Mouse (Mus musculus): ENCODE measurements at regions not wholly inside any gene's neighbourhood (a gene's known extent, or its start where the extent isn't known, plus 50 kb on each side); places are given as distances from the start of the nearest gene placed in this dataset.

GRCm38 (mm10) chr5:51108737-51109136, 458.8 kb downstream of the Ppargc1a start:
- intact Hi-C loops (cut with DNase I): no loop called here

GRCm38 (mm10) chr5:51108181-51108580, 459.3 kb downstream of the Ppargc1a start:
- H3K4me3 ChIP-seq: no peak overlapping the region
- intact Hi-C loops (cut with DNase I): no loop called here
- no peak for TF ChIP-seq CTCF (IDR thresholded peaks at IDR 0.05)
- no peak for DNase-seq (ENCODE audit: extremely low spot score in 1 of 2, low spot score in 2 of 2)
- no peak overlapping the region for H3K27ac ChIP-seq

More at GRCm38 (mm10) chr5:51108737-51109136, 458.8 kb downstream of the Ppargc1a start:
- H3K4me3 ChIP-seq: no peak overlapping the region
- no peak for DNase-seq (ENCODE audit: extremely low spot score in 1 of 2, low spot score in 2 of 2)
- no peak overlapping the region for H3K27ac ChIP-seq
- TF ChIP-seq CTCF (IDR thresholded peaks at IDR 0.05): no peak

DNA sequence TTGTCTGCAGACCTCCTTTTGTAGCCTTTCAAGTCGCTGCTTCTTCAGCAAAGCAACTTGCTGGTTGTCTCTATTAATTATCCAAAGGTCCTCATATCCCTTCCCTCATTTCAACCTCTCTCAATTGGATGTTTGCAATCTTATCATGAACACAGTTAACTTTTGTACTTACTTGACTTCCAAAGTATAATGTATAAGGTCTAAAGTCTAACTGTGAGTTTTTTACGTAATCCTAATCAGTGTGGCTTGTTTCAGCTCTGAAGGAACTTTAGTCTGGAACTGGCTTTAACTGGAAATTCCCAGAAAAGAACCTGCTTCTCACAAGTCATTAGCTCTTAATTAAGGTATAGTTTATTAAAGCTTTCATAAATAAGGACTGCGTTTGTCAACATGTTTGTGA, 467.6 kb downstream of the Ppargc1a start:
- no peak for TF ChIP-seq CTCF (IDR thresholded peaks at IDR 0.05)
- intact Hi-C loops (cut with DNase I): no loop called here
- H3K27ac ChIP-seq: no peak overlapping the region
- no peak overlapping the region for H3K4me3 ChIP-seq
- DNase-seq (ENCODE audit: extremely low spot score in 1 of 2, low spot score in 2 of 2): no peak

GRCm38 (mm10) chr5:51072674-51073468, 494.7 kb downstream of the Ppargc1a start:
- intact Hi-C loops (cut with DNase I): no loop called here
- no peak overlapping the region for H3K27ac ChIP-seq
- TF ChIP-seq CTCF (IDR thresholded peaks at IDR 0.05): no peak
- DNase-seq (ENCODE audit: extremely low spot score in 1 of 2, low spot score in 2 of 2): no peak
- no peak overlapping the region for H3K4me3 ChIP-seq

GRCm38 (mm10) chr5:51072146-51072545, 495.4 kb downstream of the Ppargc1a start:
- intact Hi-C loops (cut with DNase I): no loop called here

DNA sequence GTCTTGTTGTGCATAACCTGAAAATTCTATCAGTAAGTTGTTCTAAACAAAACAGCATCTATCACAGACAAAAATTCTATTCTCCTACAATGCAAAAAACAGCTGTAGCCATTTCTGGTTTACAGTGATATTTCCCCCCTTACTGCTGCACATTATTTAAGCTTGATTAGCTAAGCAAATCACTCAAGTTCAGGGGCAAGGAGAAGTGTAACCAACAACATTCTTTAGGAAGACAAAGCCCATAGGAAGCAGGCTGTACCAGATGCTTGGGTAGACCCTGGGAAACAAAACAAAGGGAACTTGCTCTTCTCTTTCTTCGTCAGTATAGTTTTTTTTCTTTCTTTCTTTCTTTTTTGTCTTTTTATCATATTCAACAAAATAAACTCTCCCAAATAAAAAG, 497.9 kb downstream of the Ppargc1a start:
- intact Hi-C loops (cut with DNase I): no loop called here
- Histone ChIP-seq H3K27ac (no peak overlapping the region), H3K4me3 (no peak overlapping the region)
- TF ChIP-seq CTCF (IDR thresholded peaks at IDR 0.05): no peak
- no peak for DNase-seq (ENCODE audit: extremely low spot score in 1 of 2, low spot score in 2 of 2)

More at GRCm38 (mm10) chr5:51072146-51072545, 495.4 kb downstream of the Ppargc1a start:
- no peak for DNase-seq (ENCODE audit: extremely low spot score in 1 of 2, low spot score in 2 of 2)
- Histone ChIP-seq H3K27ac (no peak overlapping the region), H3K4me3 (no peak overlapping the region)
- TF ChIP-seq CTCF (IDR thresholded peaks at IDR 0.05): no peak

GRCm38 (mm10) chr5:51045872-51046271, 521.7 kb downstream of the Ppargc1a start:
- DNase-seq (ENCODE audit: extremely low spot score in 1 of 2, low spot score in 2 of 2): no peak
- intact Hi-C loops (cut with DNase I): no loop called here
- no peak for TF ChIP-seq CTCF (IDR thresholded peaks at IDR 0.05)
- H3K27ac ChIP-seq: no peak overlapping the region
- no peak overlapping the region for H3K4me3 ChIP-seq

- Histone ChIP-seq H3K4me3 (no peak overlapping the region), H3K27ac (no peak overlapping the region)
- intact Hi-C loops (cut with DNase I): no loop called here
- TF ChIP-seq CTCF (IDR thresholded peaks at IDR 0.05): no peak
- DNase-seq (ENCODE audit: extremely low spot score in 1 of 2, low spot score in 2 of 2): no peak
Observed at GRCm38 (mm10) chr5:51041541-51042217, 525.8 kb downstream of the Ppargc1a start.

GRCm38 (mm10) chr5:51040926-51041325, 526.6 kb downstream of the Ppargc1a start:
- H3K27ac ChIP-seq: no peak overlapping the region
- TF ChIP-seq CTCF (IDR thresholded peaks at IDR 0.05): no peak
- intact Hi-C loops (cut with DNase I): no loop called here
- no peak for DNase-seq (ENCODE audit: extremely low spot score in 1 of 2, low spot score in 2 of 2)
- H3K4me3 ChIP-seq: no peak overlapping the region

DNA sequence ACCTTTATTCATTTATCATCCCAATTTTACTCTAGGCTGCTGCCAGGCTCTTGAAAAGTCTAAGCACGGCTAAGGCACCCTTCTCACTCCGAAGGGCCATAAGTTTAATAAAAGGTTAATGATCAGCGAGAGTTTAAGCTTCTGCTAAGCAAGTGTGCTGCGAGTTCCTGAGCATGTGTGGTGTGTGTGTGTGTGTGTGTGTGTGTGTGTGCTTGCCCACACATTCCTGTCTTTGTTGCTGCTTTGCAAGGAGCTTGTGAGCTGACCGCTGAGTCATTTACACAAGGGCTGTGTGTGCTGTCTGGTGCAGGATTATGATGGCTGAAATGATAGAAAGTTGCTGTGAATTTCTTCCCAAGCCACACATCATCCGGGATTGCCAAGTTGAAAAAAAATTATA, 527.1 kb downstream of the Ppargc1a start:
- intact Hi-C loops (cut with DNase I): no loop called here
- TF ChIP-seq CTCF (IDR thresholded peaks at IDR 0.05): no peak
- no peak overlapping the region for H3K4me3 ChIP-seq
- no peak overlapping the region for H3K27ac ChIP-seq
- DNase-seq (ENCODE audit: extremely low spot score in 1 of 2, low spot score in 2 of 2): no peak

GRCm38 (mm10) chr5:51039713-51040178, 527.8 kb downstream of the Ppargc1a start:
- Histone ChIP-seq H3K27ac (no peak overlapping the region), H3K4me3 (no peak overlapping the region)
- no peak for DNase-seq (ENCODE audit: extremely low spot score in 1 of 2, low spot score in 2 of 2)
- no peak; the same call in 1 of the 2 replicates for TF ChIP-seq CTCF (IDR thresholded peaks at IDR 0.05)
- intact Hi-C loops (cut with DNase I): no loop called here

DNA sequence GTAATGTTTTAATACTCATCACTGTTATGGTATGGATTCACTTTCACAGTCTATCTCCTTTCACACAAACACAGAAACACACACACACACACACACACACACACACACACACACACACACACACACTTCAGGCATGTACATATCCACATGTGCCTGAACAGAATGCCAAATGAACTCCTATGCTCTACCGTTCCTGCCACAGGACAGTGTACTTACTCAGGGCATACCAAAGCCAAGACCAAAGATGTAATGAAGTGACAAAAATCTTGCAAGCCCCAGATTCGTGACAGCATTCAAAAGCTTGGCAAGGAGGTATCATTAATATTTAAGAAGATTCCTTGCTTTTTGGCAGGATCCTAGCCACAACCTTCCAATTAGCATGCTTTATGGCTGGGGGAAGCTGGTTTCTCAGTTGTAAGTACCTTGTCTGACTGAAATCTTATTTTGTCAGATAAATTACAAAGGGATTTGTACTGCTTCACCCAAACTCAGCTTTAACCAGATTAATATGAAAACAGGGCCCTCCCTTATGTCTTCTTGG, 531.0 kb downstream of the Ppargc1a start:
- no peak for TF ChIP-seq CTCF (IDR thresholded peaks at IDR 0.05)
- H3K27ac ChIP-seq: no peak overlapping the region
- intact Hi-C loops (cut with DNase I): no loop called here
- H3K4me3 ChIP-seq: no peak overlapping the region
- no peak for DNase-seq (ENCODE audit: extremely low spot score in 1 of 2, low spot score in 2 of 2)

Data from left cerebral cortex, adult 2 months (tissue).